Mouse (Mus musculus): ENCODE data around the gene Ccdc177. TPM values are rescaled to one million over a fixed set of nuclear protein-coding genes. Genes with fewer than 3 reads are reported as not detected.
"Not testable (repeated sequence)": the region's sequence is repeated elsewhere in the genome, so short reads cannot be mapped to it uniquely, and the experiment has no call there.

The Ccdc177 gene
- polyA plus RNA-seq, 1 experiment from 2014 or later: 0.59 TPM

- H3K27me3 ChIP-seq (replicated peaks; ENCODE audit: low read depth, poor library complexity, severe bottlenecking): 0 out of 2 replicates have a peak, but pooled peaks cover 7% of the 10 kb centered on the region
- peaks cover 22% of the 10 kb centered on the region for H3K4me1 ChIP-seq
- 51% methylated on average over 6 of the region's 6 CpGs for WGBS
- 0 out of 2 replicates have a peak, but pooled peaks cover 8% of the 10 kb centered on the region for H3K36me3 ChIP-seq (replicated peaks)
- peak; percentile 21 for DNase-seq (ENCODE audit: low spot score)
- H3K4me3 ChIP-seq: peak overlapping the region; percentile 97
- H3K9me3 ChIP-seq: no peaks in the 10 kb centered on the region
- peak overlapping the region; percentile 95 for H3K27ac ChIP-seq (replicated peaks)
These were observed 31.3 kb upstream of the Ccdc177 start for GRCm38 (mm10) chr12:80791571-80792444.

- no peaks in the 10 kb centered on the region for H3K9me3 ChIP-seq
- H3K27ac ChIP-seq (replicated peaks): peak overlapping the region; percentile 95
- WGBS: 1% methylated on average over 80 of the region's 80 CpGs
- peak overlapping the region; percentile 97 for H3K4me3 ChIP-seq
- H3K27me3 ChIP-seq (replicated peaks; ENCODE audit: low read depth, poor library complexity, severe bottlenecking): 0 out of 2 replicates have a peak, but pooled peaks cover 7% of the 10 kb centered on the region
- H3K4me1 ChIP-seq: peaks cover 22% of the 10 kb centered on the region
- 0 out of 2 replicates have a peak, but pooled peaks cover 8% of the 10 kb centered on the region for H3K36me3 ChIP-seq (replicated peaks)
- DNase-seq (ENCODE audit: low spot score): no peak
These were observed 30.4 kb upstream of the Ccdc177 start for GRCm38 (mm10) chr12:80790700-80791570.

- H3K36me3 ChIP-seq (replicated peaks): 0 out of 2 replicates have a peak, but pooled peaks cover 8% of the 10 kb centered on the region
- H3K4me3 ChIP-seq: peak within 1 kb of the TSS; percentile 97
- 0 out of 2 replicates have a peak, but pooled peaks cover 7% of the 10 kb centered on the region for H3K27me3 ChIP-seq (replicated peaks; ENCODE audit: low read depth, poor library complexity, severe bottlenecking)
- peaks cover 22% of the 10 kb centered on the region for H3K4me1 ChIP-seq
- H3K9me3 ChIP-seq: no peaks in the 10 kb centered on the region
- DNase-seq (ENCODE audit: low spot score): peak; percentile 99
- H3K27ac ChIP-seq (replicated peaks): peak within 1 kb of the TSS; percentile 95
- WGBS: 3% methylated on average over 56 of the region's 56 CpGs
These were observed 29.6 kb upstream of the Ccdc177 start, which contains the start of gene Susd6 for GRCm38 (mm10) chr12:80789849-80790694. Susd6 (plus strand) TSS chr12:80790510.

- not testable (repeated sequence) for DNase-seq (ENCODE audit: low spot score)
- WGBS: 84% methylated on average over 4 of the region's 4 CpGs
These were observed 28.8 kb upstream of the Ccdc177 start for GRCm38 (mm10) chr12:80789276-80789675.

GRCm38 (mm10) chr12:80788188-80788587 is 27.7 kb upstream of the Ccdc177 start:
- Histone ChIP-seq H3K4me3 (no peak overlapping the region), H3K27me3 (replicated peaks; ENCODE audit: low read depth, poor library complexity, severe bottlenecking) (0 out of 2 replicates have a peak, but pooled peaks cover 7% of the 10 kb centered on the region), H3K36me3 (replicated peaks) (0 out of 2 replicates have a peak, but pooled peaks cover 4% of the 10 kb centered on the region), H3K27ac (replicated peaks) (no peak overlapping the region), H3K9me3 (no peaks in the 10 kb centered on the region), H3K4me1 (peaks cover 22% of the 10 kb centered on the region)
- 84% methylated on average over 3 of the region's 3 CpGs for WGBS
- no peak for DNase-seq (ENCODE audit: low spot score)

More at GRCm38 (mm10) chr12:80789276-80789675, 28.8 kb upstream of the Ccdc177 start:
- not testable (repeated sequence) for H3K27me3 ChIP-seq (replicated peaks; ENCODE audit: low read depth, poor library complexity, severe bottlenecking); H3K27ac ChIP-seq (replicated peaks); H3K9me3 ChIP-seq; H3K36me3 ChIP-seq (replicated peaks); H3K4me3 ChIP-seq
- H3K4me1 ChIP-seq: peaks cover 22% of the 10 kb centered on the region

- 61% methylated on average over 11 of the region's 11 CpGs for WGBS
- H3K27me3 ChIP-seq (replicated peaks; ENCODE audit: low read depth, poor library complexity, severe bottlenecking): 0 out of 2 replicates have a peak, but pooled peaks cover 7% of the 10 kb centered on the region
- H3K4me1 ChIP-seq: peaks cover 18% of the 10 kb centered on the region
- no peaks in the 10 kb centered on the region for H3K9me3 ChIP-seq
- no peak overlapping the region for H3K27ac ChIP-seq (replicated peaks)
- no peak overlapping the region for H3K4me3 ChIP-seq
- no peaks in the 10 kb centered on the region for H3K36me3 ChIP-seq (replicated peaks)
- DNase-seq (ENCODE audit: low spot score): no peak
These were observed 27.1 kb upstream of the Ccdc177 start for GRCm38 (mm10) chr12:80787604-80788003.

- 0 out of 2 replicates have a peak, but pooled peaks cover 7% of the 10 kb centered on the region for H3K27me3 ChIP-seq (replicated peaks; ENCODE audit: low read depth, poor library complexity, severe bottlenecking)
- 81% methylated on average over 1 of the region's 1 CpGs for WGBS
- H3K4me1 ChIP-seq: peaks cover 10% of the 10 kb centered on the region
- H3K27ac ChIP-seq (replicated peaks): no peak overlapping the region
- H3K36me3 ChIP-seq (replicated peaks): no peaks in the 10 kb centered on the region
- DNase-seq (ENCODE audit: low spot score): no peak
- H3K4me3 ChIP-seq: no peak overlapping the region
- H3K9me3 ChIP-seq: no peaks in the 10 kb centered on the region
These were observed 26.1 kb upstream of the Ccdc177 start for GRCm38 (mm10) chr12:80786591-80786990.

GRCm38 (mm10) chr12:80785597-80785996 is 25.1 kb upstream of the Ccdc177 start:
- no peak overlapping the region for H3K4me3 ChIP-seq
- H3K27ac ChIP-seq (replicated peaks): no peak overlapping the region
- DNase-seq (ENCODE audit: low spot score): no peak
- H3K27me3 ChIP-seq (replicated peaks; ENCODE audit: low read depth, poor library complexity, severe bottlenecking): 0 out of 2 replicates have a peak, but pooled peaks cover 7% of the 10 kb centered on the region
- H3K9me3 ChIP-seq: no peaks in the 10 kb centered on the region
- no peaks in the 10 kb centered on the region for H3K36me3 ChIP-seq (replicated peaks)
- H3K4me1 ChIP-seq: peaks cover 6% of the 10 kb centered on the region
- WGBS: 90% methylated on average over 4 of the region's 4 CpGs

GRCm38 (mm10) chr12:80785005-80785404 is 24.5 kb upstream of the Ccdc177 start:
- WGBS: 87% methylated on average over 5 of the region's 5 CpGs
- H3K36me3 ChIP-seq (replicated peaks): no peaks in the 10 kb centered on the region
- H3K4me1 ChIP-seq: peaks cover 5% of the 10 kb centered on the region
- H3K27ac ChIP-seq (replicated peaks): no peak overlapping the region
- 0 out of 2 replicates have a peak, but pooled peaks cover 7% of the 10 kb centered on the region for H3K27me3 ChIP-seq (replicated peaks; ENCODE audit: low read depth, poor library complexity, severe bottlenecking)
- DNase-seq (ENCODE audit: low spot score): no peak
- H3K4me3 ChIP-seq: no peak overlapping the region
- no peaks in the 10 kb centered on the region for H3K9me3 ChIP-seq

- Histone ChIP-seq H3K27me3 (replicated peaks; ENCODE audit: low read depth, poor library complexity, severe bottlenecking) (0 out of 2 replicates have a peak, but pooled peaks cover 7% of the 10 kb centered on the region), H3K27ac (replicated peaks) (no peak overlapping the region), H3K4me3 (no peak overlapping the region), H3K4me1 (no peaks in the 10 kb centered on the region), H3K9me3 (no peaks in the 10 kb centered on the region), H3K36me3 (replicated peaks) (no peaks in the 10 kb centered on the region)
- no peak for DNase-seq (ENCODE audit: low spot score)
- WGBS: 73% methylated on average over 1 of the region's 1 CpGs
These were observed 23.4 kb upstream of the Ccdc177 start for GRCm38 (mm10) chr12:80783889-80784288.

GRCm38 (mm10) chr12:80782892-80783291 is 22.4 kb upstream of the Ccdc177 start:
- Histone ChIP-seq H3K4me1 (no peaks in the 10 kb centered on the region), H3K27me3 (replicated peaks; ENCODE audit: low read depth, poor library complexity, severe bottlenecking) (0 out of 2 replicates have a peak, but pooled peaks cover 2% of the 10 kb centered on the region), H3K4me3 (no peak overlapping the region), H3K27ac (replicated peaks) (no peak overlapping the region), H3K9me3 (no peaks in the 10 kb centered on the region), H3K36me3 (replicated peaks) (no peaks in the 10 kb centered on the region)
- DNase-seq (ENCODE audit: low spot score): no peak
- WGBS: 50% methylated on average over 3 of the region's 3 CpGs
